Mouse (Mus musculus): ENCODE results near the gene Sp100.

The Sp100 gene

DNA sequence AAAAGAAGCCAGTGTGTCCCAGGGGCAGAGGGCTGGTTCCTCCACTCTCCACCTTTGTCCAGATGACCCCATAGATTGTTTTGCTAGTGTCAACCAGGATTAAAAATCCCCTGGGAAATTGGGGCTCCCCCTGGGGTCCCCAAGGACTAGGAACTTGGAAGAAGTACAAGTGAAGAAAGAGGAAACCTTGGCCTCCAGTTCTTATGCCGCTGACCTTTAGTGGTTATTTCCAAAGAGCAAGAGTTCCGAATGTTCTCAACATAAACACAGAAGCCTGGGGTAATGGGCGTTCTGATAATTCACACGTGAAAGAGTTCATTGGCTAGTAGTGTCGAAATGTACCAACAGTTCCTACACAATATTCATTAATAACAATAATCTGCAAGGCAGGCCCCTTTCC lies 96.7 kb downstream of the Sp100 start:
- no peak for DNase-seq (ENCODE audit: low read depth, low spot score)

DNA sequence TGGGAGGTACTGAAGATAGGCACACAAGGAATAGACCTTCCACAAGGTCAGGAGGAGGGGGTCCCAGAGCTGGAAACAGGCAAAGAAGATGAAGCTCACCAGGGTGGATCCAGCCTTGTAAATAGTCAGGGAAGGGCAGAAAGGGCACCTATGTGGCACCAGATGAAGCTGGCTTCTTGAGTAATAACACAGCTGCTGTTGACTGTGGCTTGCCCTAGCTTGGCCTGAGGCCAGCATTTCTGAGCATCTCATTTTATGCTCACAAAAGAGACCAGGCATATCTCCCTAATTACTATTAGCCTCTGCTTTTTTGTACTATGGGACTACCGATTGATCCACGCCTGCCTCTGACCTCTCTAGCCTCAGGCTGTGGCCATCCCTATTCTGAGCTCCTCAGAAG lies 100.0 kb downstream of the Sp100 start:
- DNase-seq (ENCODE audit: low read depth, low spot score): no peak

DNA sequence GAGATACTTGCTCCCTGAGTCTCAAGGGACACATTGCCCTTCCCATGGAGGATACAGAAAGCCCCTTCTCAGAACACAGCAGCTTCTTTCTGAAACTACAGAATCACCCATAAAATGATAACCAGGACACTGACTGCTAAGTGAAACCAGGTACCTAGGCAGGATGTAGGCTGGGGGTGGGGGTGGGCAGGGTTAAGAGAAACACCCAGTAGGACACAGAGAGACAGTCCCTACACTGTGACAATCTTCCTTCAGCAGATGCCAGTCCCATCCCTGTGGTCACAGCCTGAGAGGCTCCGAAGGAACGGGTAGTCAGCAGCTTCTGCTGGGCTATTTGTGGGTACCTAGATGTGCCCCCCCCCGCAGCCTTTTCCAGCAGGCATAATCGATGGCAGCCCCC lies 100.9 kb downstream of the Sp100 start:
- DNase-seq (ENCODE audit: low read depth, low spot score): no peak

DNA sequence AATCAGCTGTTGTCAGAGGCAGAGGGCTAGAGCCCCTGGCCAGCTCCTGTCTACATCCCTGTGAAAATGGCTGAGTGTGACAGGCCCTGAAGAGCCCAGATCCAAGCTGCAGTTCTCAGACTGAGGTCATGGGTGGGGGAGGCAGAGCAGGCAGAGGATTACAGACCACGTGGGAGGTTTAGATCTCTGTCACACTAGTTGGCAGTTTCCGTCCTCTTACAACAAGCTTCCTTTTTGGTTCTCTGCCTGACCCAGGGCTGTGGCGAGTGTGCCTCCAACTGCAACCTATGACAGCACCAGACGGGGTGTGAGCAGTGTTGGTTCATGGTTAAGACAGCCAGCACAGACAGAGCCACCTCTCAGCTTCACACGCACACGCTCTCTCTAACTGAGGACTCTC lies 101.7 kb downstream of the Sp100 start:
- DNase-seq (ENCODE audit: low read depth, low spot score): peak; percentile 9

- no peak for DNase-seq (ENCODE audit: low read depth, low spot score)
These were observed 102.3 kb downstream of the Sp100 start for GRCm38 (mm10) chr1:85751932-85752680.

DNA sequence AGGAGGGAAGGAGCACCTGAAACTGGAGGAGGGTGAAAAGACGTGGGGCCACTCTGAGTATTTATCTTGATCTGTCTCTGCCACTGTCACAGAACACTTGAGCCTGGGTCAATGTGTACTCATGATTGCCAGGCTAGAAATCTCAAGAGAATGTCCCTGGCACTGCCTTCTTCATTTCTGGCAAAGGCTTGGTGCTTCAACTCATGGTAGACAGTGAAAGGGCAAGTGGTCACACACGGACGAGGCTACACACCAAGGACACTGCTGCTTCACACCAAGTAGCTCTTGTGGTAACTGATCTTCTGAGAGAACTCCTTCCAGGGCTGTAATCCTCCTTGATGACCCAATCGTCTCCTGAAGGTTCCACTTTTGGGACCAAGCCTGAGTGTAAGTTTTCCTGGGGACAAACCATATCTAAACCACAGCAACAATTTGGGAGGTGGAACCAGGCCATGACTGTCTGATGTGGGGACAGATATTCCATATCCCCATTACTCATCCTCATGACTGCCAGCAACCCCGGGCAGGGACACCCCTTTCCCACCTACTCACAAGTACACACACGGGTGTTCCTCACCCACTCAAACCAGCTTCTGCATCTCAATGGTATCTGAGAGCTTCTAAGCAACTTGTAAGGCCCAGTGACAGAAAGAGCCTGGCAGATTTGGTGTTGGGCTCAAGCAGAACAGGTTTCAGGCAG lies 107.9 kb downstream of the Sp100 start:
- DNase-seq (ENCODE audit: low read depth, low spot score): no peak

GRCm38 (mm10) chr1:85758231-85758968 lies 108.6 kb downstream of the Sp100 start:
- DNase-seq (ENCODE audit: low read depth, low spot score): no peak

DNA sequence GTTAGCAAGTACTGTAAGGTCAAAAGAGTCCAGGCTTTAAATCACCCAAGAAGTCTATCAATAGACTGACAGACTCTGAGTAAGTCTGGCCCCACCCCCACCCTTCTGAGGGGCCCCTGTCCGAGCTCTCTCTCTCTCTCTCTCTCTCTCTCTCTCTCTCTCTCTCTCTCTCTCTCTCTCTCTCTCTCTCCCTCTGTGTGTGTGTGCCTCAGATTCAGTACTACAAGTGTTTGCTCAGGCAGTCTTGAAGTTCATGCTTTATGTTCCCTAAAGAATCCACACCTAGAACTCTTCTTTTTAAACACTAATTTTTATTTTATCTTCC lies 109.1 kb downstream of the Sp100 start:
- no peak for DNase-seq (ENCODE audit: low read depth, low spot score)

All from 3T3-L1 (cell line).